Mouse (Mus musculus) megakaryocyte, embryonic 14.5 days (primary cell): Measurements from ENCODE around the gene Hoxa7.

ENCODE experiments used
- FLI1 ChIP-seq: IDR thresholded peaks from 2 replicates; pipeline ENCODE4 v1.6.1; 2012; ENCODE audit warnings: low read length, inconsistent platforms, mixed read lengths
- GATA1 ChIP-seq: IDR thresholded peaks from 3 replicates; pipeline ENCODE4 v1.6.1; 2012; ENCODE audit warnings: mixed read lengths, low read length, inconsistent platforms, borderline replicate concordance

- TF ChIP-seq GATA1 (no peak), FLI1 (no peak)
Observed at GRCm38 (mm10) chr6:52217895-52218642, 3.6 kb downstream of the Hoxa7 start.
